Comparison of ENCODE assay signal across 8 mouse cellular contexts in the genomic region with DNA sequence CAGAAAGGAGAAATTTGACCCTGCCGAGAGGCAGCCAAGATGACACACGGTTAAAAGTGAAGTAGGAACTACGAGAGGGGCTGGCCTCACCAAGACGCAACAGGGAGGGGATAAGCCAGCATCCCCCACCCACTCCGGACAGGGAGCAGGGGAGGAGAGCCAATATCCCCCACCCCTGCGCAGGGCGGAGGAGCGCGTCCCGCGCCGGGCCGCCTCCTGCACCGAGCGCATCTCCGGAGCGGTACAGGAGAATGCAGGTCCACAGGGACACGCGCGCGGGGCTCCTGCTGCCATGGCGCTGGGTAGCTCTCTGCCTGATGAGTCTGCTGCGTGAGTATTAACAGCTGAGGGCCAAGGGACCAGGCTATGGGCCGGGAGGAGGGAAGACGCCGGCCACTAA. TPM values are rescaled to one million over a fixed set of nuclear protein-coding genes. Genes with fewer than 3 reads are reported as not detected.
DNase-seq lines count a peak whose midpoint lies in the region; ATAC-seq and TF ChIP-seq lines count a peak whose summit lies in the region.

A gene (plus strand): TSS at position 105 of the 400 bp plus-strand sequence.

- peaks cover 5% of the 10 kb centered on the region for H3K27me3 ChIP-seq in G1E (ENCODE audit: insufficient read depth, low read length)
- H3K27me3 ChIP-seq in hindbrain, embryonic 16.5 days (replicated peaks; ENCODE audit: control insufficient read depth, insufficient read depth, low read length) = peaks cover 12% of the 10 kb centered on the region; the same call in 1 of the 2 replicates

- H3K9me3 ChIP-seq in G1E (replicated peaks) = no peaks in the 10 kb centered on the region
- no peaks in the 10 kb centered on the region for H3K9me3 ChIP-seq in hindbrain, embryonic 16.5 days (ENCODE audit: control insufficient read depth, low read length)

- ATAC-seq in G1E (ENCODE audit: extremely low read depth, insufficient number of reproducible peaks, low FRiP score, poor library complexity, severe bottlenecking) = no peak
- peak; percentile 77 for ATAC-seq in hindbrain, embryonic 16.5 days

- peak within 1 kb of the TSS; percentile 62 for H3K9ac ChIP-seq in hindbrain, embryonic 16.5 days (ENCODE audit: low read depth, low read length)

- WGBS in hindbrain, embryonic 16.5 days = 1% methylated on average over 26 of the region's 26 CpGs
- WGBS in macrophage (ENCODE audit: missing documents) = under 1% methylated on average over 26 of the region's 26 CpGs

- H3K4me2 ChIP-seq in hindbrain, embryonic 16.5 days (ENCODE audit: low read length) = peak within 1 kb of the TSS; percentile 97

- H3K36me3 ChIP-seq in G1E (replicated peaks) (no peaks in the 10 kb centered on the region), macrophage (ENCODE audit: inconsistent target) (no peaks in the 10 kb centered on the region)
- H3K36me3 ChIP-seq in hindbrain, embryonic 16.5 days (ENCODE audit: control insufficient read depth, insufficient read depth, low read length) = no peaks in the 10 kb centered on the region

- H3K79me2 ChIP-seq in macrophage (ENCODE audit: inconsistent target) = no peaks in the 10 kb centered on the region

- H3K4me1 ChIP-seq in G1E (ENCODE audit: insufficient read depth, low read depth, low read length) = peaks cover 9% of the 10 kb centered on the region
- peaks cover 7% of the 10 kb centered on the region for H3K4me1 ChIP-seq in hindbrain, embryonic 16.5 days (ENCODE audit: control insufficient read depth, insufficient read depth, low read depth, low read length)

- intact Hi-C loops in gastrocnemius, postnatal 14 days (cut with DNase I; ENCODE audit: low total_unique reads) = no loop called here
- intact Hi-C loops in left cerebral cortex, postnatal 10 days (cut with DNase I) = no loop called here

- no peak for DNase-seq in G1E (ENCODE audit: low spot score)
- DNase-seq in brain, adult 2 months (ENCODE audit: low read depth, low spot score) = peak; percentile 43
- peak; percentile 87 for DNase-seq in gastrocnemius, postnatal 14 days
- DNase-seq in left cerebral cortex, postnatal 10 days (ENCODE audit: extremely low spot score in 1 of 2, low spot score in 2 of 2) = peak in 1 of 2 experiments; percentile 84
- DNase-seq in right cerebral cortex, postnatal 25 days = peak; percentile 59
- no peak for DNase-seq in natural killer cell, adult 2 months (ENCODE audit: low spot score in 2 of 2)

- H3K4me3 ChIP-seq in G1E (ENCODE audit: low read depth, low read length) (peak within 1 kb of the TSS; percentile 23; the same call in 1 of the 2 replicates), macrophage (ENCODE audit: inconsistent target) (peak within 1 kb of the TSS; percentile 18; the same call in 1 of the 2 replicates)
- peak within 1 kb of the TSS; percentile 53 for H3K4me3 ChIP-seq in hindbrain, embryonic 16.5 days (ENCODE audit: low read length)

- TF ChIP-seq CTCF in G1E (IDR thresholded peaks at IDR 0.05; ENCODE audit: low read depth, low read length) = no peak

- H3K27ac ChIP-seq in hindbrain, embryonic 16.5 days (ENCODE audit: low read depth, low read length) = no peak within 1 kb of the TSS
- no peak within 1 kb of the TSS for H3K27ac ChIP-seq in macrophage

RNA-seq across cellular contexts. Expression of the gene that starts here (rescaled TPM):
- total RNA-seq in G1E (2014; fragmentation: Nextera tagmentation) (0.29 and 0.45 TPM in 2 replicates), G1E (2017) (0.70 and 0.93 TPM in 2 replicates)
- polyA plus RNA-seq in G1E (2012) (0.29 and 0.34 TPM in 2 replicates), macrophage (2018) (0.07 to 1.3 TPM (median 0.16 TPM) in 3 replicates)
- 100 to 1,000 TPM; 105 to 136 TPM for total RNA-seq in gastrocnemius, postnatal 14 days (2021)
- 29.8 and 36.5 TPM in 2 replicates for polyA plus RNA-seq in hindbrain, embryonic 16.5 days (2015; fragmentation: Nextera tagmentation; extraction: Ambion mirVana)
- total RNA-seq in left cerebral cortex, postnatal 10 days (2021) = 10 to 100 TPM; 29.1 to 29.2 TPM
- 1 to 10 TPM in 1 of 26 experiments, not detected in 25; 6.4 TPM for total RNA-seq in macrophage (2018; cell fraction: chromatin; rRNA removed)
- total RNA-seq in macrophage (2018; cell fraction: cytosol; rRNA removed) = under 1 TPM in 19 of 26 experiments, not detected in 7; 0.04 to 0.19 (median 0.10) TPM
- 1 to 10 TPM in 2 of 26 experiments, under 1 TPM in 7, not detected in 17; 0.17 to 1.5 (median 0.25) TPM for total RNA-seq in macrophage (2018; cell fraction: nucleus; rRNA removed)

Comparison
In these comparisons a context has a peak if more than half of its experiments do, and no peak if none do; other contexts are left out.
1. RNA of the gene that starts here (total RNA-seq): 105 to 136 TPM in gastrocnemius, postnatal 14 days and 29.1 to 29.2 TPM in left cerebral cortex, postnatal 10 days; 0.29 to 0.93 TPM in G1E; every median in the first group is over 10 times any median in the second.
2. RNA of the gene that starts here (polyA plus RNA-seq): 29.8 to 36.5 TPM in hindbrain, embryonic 16.5 days; 0.29 to 0.34 TPM in G1E and 0.07 to 1.3 TPM in macrophage; every median in the first group is over 10 times any median in the second.
3. DNase-seq: peak in brain, adult 2 months (single experiment), gastrocnemius, postnatal 14 days (single experiment) and right cerebral cortex, postnatal 25 days (single experiment); none in G1E (single experiment) and natural killer cell, adult 2 months (0 of 2).
4. Peak in every context shown above with its lines, with median percentiles within 50 percentile points of each other: H3K4me3 ChIP-seq.